Mouse (Mus musculus) ES-E14 (cell line): ENCODE results near the gene 5730455P16Rik.

Source experiments
- HCFC1 ChIP-seq: IDR thresholded peaks from 2 replicates; pipeline ENCODE4 v1.6.1; 2012; ENCODE audit warnings: low read length, inconsistent platforms, borderline replicate concordance; ENCODE audit not compliant: insufficient read depth
- MAFK ChIP-seq: IDR thresholded peaks from 2 replicates; pipeline ENCODE4 v1.6.1; 2014; ENCODE audit warnings: mild to moderate bottlenecking, low read depth, low read length, inconsistent platforms; ENCODE audit not compliant: insufficient read depth
- ZNF384 ChIP-seq: IDR thresholded peaks from 2 replicates; pipeline ENCODE4 v1.6.1; 2012; ENCODE audit warnings: low read depth, low read length, inconsistent platforms

- TF ChIP-seq ZNF384 (no peak), MAFK (no peak), HCFC1 (no peak)
Observed at GRCm38 (mm10) chr11:80351832-80352430, 25.9 kb downstream of the 5730455P16Rik start.
